Mouse (Mus musculus) neural tube, embryonic 15.5 days (tissue): ENCODE data around the gene Gcfc2. TPM values are rescaled to one million over a fixed set of nuclear protein-coding genes. Genes with fewer than 3 reads are reported as not detected.

ENCODE experiments used
- ATAC-seq: fragments of 200-750 bp; cut with Nextera tagmentation; 2 replicates; pipeline ENCODE4 v1.8.0; 2017; ENCODE audit warnings: mild to moderate bottlenecking, moderate TSS enrichment, moderate library complexity; ENCODE audit not compliant: low FRiP score
- H3K27ac ChIP-seq: fragments of 300-500 bp; sonication (generic); replicated peaks from 2 replicates; pipeline ENCODE4 v1.5.1; 2015; ENCODE audit warnings: mild to moderate bottlenecking, inconsistent platforms
- H3K27me3 ChIP-seq: fragments of 300-500 bp; sonication (generic); replicated peaks from 2 replicates; pipeline ENCODE4 v1.6.1; 2015; ENCODE audit warnings: inconsistent platforms
- H3K36me3 ChIP-seq: fragments of 300-500 bp; sonication (generic); 2 replicates; pipeline ENCODE4 v1.6.1; 2015; ENCODE audit warnings: inconsistent platforms
- H3K4me1 ChIP-seq: fragments of 300-500 bp; sonication (generic); 2 replicates; pipeline ENCODE4 v1.6.1; 2015; ENCODE audit warnings: inconsistent platforms
- H3K4me2 ChIP-seq: fragments of 300-500 bp; sonication (generic); 2 replicates; pipeline ENCODE4 v1.6.1; 2015; ENCODE audit warnings: inconsistent platforms, mild to moderate bottlenecking, moderate library complexity
- H3K4me3 ChIP-seq: fragments of 300-500 bp; sonication (generic); replicated peaks from 2 replicates; pipeline ENCODE4 v1.5.1; 2015; ENCODE audit warnings: mild to moderate bottlenecking, inconsistent platforms
- H3K9ac ChIP-seq: fragments of 300-500 bp; sonication (generic); replicated peaks from 2 replicates; pipeline ENCODE4 v1.6.1; 2015; ENCODE audit warnings: mild to moderate bottlenecking, inconsistent platforms
- H3K9me3 ChIP-seq: fragments of 300-500 bp; sonication (generic); replicated peaks from 2 replicates; pipeline ENCODE4 v1.6.1; 2016; ENCODE audit warnings: inconsistent platforms
- WGBS: fragments of 180-500 bp; shearing (Covaris S2); methylation state at CpG from one replicate; pipeline ENCODE4 v1.1.7; 2015; ENCODE audit warnings: mixed read lengths; 5-methylcytosine and 5-hydroxymethylcytosine counted together
- microRNA counts: library from miRNA; unstranded; fragments of <30 nt; microRNA quantifications from one replicate; lab custom pipeline; 2016
- microRNA-seq: library from miRNA; unstranded; fragments of <30 nt; microRNA quantifications from one replicate; pipeline ENCODE4, GENCODE M21; 2017
- polyA plus RNA-seq: library from polyadenylated mRNA; unstranded; fragments of >200 nt; fragmentation: Nextera tagmentation; extraction: Ambion mirVana; gene quantifications from 2 replicates; pipeline ENCODE4 v1.2.1, GENCODE M21; 2015

Gcfc2 gene
- polyA plus RNA-seq, 1 experiment from 2014 or later, result 7.2 TPM

DNA sequence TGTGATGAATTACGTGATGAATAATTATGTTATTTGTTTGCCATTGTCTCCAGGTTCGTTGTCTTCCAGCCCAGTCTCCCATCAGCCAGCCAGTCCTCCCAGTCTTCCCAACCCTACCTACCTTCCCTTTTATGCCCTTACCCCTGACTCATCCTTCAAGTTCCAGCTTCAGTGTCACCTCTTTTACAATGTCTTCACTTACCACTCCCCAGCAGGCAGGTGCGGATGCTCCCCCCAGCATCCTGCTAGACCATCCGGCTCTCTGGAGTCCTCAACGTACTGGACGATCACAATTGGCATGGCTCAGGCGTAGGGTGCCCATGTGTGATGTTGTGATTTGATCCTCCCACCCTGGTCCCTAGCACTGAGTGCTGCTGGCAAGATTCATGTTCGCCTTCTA, 62.7 kb downstream of the Gcfc2 start:
- no peak for ATAC-seq
- Histone ChIP-seq H3K36me3 (no peaks in the 10 kb centered on the region), H3K4me2 (no peak overlapping the region), H3K27ac (no peak overlapping the region), H3K4me3 (no peak overlapping the region), H3K9ac (no peak overlapping the region), H3K9me3 (no peaks in the 10 kb centered on the region), H3K27me3 (no peaks in the 10 kb centered on the region), H3K4me1 (peaks cover 11% of the 10 kb centered on the region; the same call in 1 of the 2 replicates)
- 96% methylated on average over 8 of the region's 8 CpGs for WGBS

DNA sequence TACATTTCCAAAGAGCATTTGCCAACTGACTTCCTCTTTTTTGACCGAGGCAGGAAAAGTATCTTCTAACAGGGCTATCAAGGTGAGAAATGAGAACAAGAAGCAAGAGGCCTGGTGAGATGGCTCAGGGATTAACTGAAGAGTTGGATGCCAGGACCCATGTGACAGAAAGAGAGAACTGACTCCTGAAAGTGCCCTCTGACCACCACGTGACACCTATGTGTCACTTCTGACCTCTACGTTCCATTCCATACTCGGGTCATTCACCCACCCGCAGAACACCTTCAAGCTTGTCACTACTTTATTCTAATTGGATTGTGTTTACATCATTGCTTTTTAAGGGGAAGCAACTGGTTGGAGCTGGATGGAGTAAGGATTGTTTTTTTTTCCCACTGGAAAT, 63.1 kb downstream of the Gcfc2 start:
- H3K4me3 ChIP-seq, result no peak overlapping the region
- H3K9me3 ChIP-seq, result no peaks in the 10 kb centered on the region
- H3K36me3 ChIP-seq, result no peaks in the 10 kb centered on the region
- no peak overlapping the region for H3K9ac ChIP-seq
- ATAC-seq, result no peak
- no peak overlapping the region for H3K27ac ChIP-seq
- no peaks in the 10 kb centered on the region for H3K27me3 ChIP-seq
- H3K4me1 ChIP-seq, result peaks cover 11% of the 10 kb centered on the region; the same call in 1 of the 2 replicates
- WGBS, result 65% methylated on average over 5 of the region's 5 CpGs
- no peak overlapping the region for H3K4me2 ChIP-seq

DNA sequence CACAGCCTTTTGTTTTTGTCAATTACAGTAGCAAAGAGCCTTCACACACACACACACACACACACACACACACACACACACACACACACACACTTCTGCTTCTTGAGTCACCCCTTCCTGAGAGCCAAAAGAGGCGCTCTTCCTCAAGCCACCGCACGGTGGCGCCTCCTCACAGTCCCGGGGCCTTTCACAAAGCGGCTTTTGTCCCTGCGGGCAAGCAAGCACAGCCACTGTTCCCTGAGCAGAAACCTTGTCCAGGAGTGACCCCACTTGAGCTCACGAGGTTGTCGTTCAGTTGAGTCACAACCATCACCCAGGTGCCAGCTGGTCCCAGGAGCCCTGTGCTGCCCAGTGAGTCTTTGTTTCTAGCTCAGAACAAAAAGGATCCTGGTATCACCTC, 63.5 kb downstream of the Gcfc2 start:
- WGBS, result 1% methylated on average over 9 of the region's 9 CpGs
- H3K27me3 ChIP-seq, result no peaks in the 10 kb centered on the region

DNA sequence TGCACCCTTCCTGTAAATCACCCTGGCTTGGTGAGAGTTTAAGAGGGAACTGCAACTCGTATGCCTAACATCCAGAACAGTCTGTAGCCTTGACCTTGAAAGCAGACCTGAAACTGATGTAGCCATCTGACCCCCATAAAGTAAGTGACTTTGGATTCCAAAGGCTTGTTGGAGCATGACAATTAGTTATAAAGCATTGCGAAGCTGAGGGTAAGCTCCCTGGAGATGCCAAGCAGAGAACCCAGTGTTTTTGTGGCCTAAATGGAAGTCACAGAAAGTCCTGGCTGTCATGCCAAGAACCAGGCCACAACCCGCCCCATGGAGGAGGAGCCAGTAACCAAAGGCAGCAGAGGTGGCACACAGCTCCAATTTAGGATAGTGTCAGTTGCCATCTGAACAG, 64.1 kb downstream of the Gcfc2 start:
- H3K4me2 ChIP-seq, result no peak overlapping the region

More for the DNA sequence above, 63.5 kb downstream of the Gcfc2 start:
- Histone ChIP-seq H3K4me3 (no peak overlapping the region), H3K4me2 (no peak overlapping the region), H3K9me3 (no peaks in the 10 kb centered on the region), H3K4me1 (peaks cover 11% of the 10 kb centered on the region; the same call in 1 of the 2 replicates), H3K27ac (no peak overlapping the region), H3K9ac (no peak overlapping the region), H3K36me3 (no peaks in the 10 kb centered on the region)
- peak; percentile 63 for ATAC-seq

DNA sequence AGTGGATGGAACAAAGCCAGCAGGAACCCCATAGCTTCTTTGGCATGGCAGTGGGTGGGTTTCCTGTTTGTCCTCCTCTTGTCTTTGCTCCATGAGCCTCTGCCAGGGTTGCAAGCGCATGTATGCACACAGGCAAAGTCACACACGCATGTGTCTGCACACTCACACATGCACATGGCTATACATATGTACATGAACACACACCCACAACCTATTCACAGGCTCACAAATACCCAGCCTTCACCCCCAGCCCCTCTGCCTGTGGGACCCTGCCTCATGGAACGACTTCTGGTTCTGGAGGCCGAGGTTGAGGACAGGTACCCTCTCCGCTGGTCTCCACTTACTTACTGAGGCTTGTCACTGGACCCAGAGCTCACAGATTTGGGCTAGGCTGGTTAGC, 64.9 kb downstream of the Gcfc2 start:
- WGBS, result 94% methylated on average over 5 of the region's 5 CpGs

More for the DNA sequence above, 64.1 kb downstream of the Gcfc2 start:
- peaks cover 11% of the 10 kb centered on the region; the same call in 1 of the 2 replicates for H3K4me1 ChIP-seq
- no peak overlapping the region for H3K9ac ChIP-seq
- H3K27ac ChIP-seq, result no peak overlapping the region
- H3K9me3 ChIP-seq, result no peaks in the 10 kb centered on the region
- WGBS, result 50% methylated on average over 3 of the region's 3 CpGs
- no peaks in the 10 kb centered on the region for H3K36me3 ChIP-seq
- ATAC-seq, result peak; percentile 3; the same call in 1 of the 2 replicates
- no peak overlapping the region for H3K4me3 ChIP-seq
- H3K27me3 ChIP-seq, result no peaks in the 10 kb centered on the region

DNA sequence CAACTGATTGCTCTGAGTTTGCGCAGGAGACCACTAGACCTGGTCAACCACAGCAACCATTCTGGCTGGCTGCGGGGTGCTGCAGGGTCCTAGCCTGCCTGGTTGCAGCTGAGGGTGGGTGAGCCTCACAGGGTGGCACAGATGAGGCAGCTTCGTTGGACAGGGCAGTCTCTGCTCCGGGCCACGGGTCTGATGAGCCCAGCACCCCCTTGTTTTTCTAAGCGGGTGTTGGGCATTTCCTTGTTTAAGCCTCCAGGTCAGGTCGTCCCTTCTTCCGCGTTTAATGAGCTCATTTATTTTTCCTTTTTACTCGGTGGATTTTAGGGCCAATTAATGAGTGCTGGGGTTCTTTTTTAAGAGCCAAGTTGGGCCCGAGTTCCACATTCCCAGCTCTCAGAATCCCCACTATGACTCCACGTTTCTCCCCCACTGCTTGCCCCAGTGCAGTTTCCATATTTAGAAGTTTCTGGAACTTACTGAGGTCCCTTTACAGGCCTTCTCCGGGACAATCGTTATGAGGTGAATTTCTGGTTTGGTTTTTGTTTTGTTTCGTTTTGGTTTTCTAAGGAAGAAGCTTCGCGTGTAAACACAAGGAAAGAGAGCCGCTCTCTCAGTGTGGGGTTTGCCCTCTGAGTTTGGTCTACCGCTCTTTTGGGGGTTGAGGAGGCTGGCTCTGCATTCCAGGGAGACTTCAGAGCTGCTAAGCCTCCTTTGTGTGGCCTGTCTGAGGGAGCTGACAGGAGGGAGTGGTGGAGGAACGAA, 66.8 kb downstream of the Gcfc2 start:
- WGBS, result 50% methylated on average over 20 of the region's 20 CpGs
- H3K27ac ChIP-seq, result no peak overlapping the region

More for the DNA sequence above, 64.9 kb downstream of the Gcfc2 start:
- Histone ChIP-seq H3K4me1 (peaks cover 11% of the 10 kb centered on the region; the same call in 1 of the 2 replicates), H3K9ac (no peak overlapping the region), H3K4me2 (no peak overlapping the region), H3K27me3 (no peaks in the 10 kb centered on the region), H3K4me3 (no peak overlapping the region), H3K36me3 (no peaks in the 10 kb centered on the region), H3K27ac (no peak overlapping the region), H3K9me3 (no peaks in the 10 kb centered on the region)
- ATAC-seq, result no peak

More for the DNA sequence above, 66.8 kb downstream of the Gcfc2 start:
- no peaks in the 10 kb centered on the region for H3K27me3 ChIP-seq
- no peaks in the 10 kb centered on the region for H3K36me3 ChIP-seq
- H3K9me3 ChIP-seq, result no peaks in the 10 kb centered on the region
- no peak overlapping the region for H3K4me3 ChIP-seq
- H3K9ac ChIP-seq, result no peak overlapping the region
- no peak overlapping the region for H3K4me2 ChIP-seq
- no peak for ATAC-seq
- peaks cover 11% of the 10 kb centered on the region; the same call in 1 of the 2 replicates for H3K4me1 ChIP-seq

MicroRNA genes within 50 kb of the gene (microRNA counts, 519-probe panel; counts per million panel counts)
- 2,103 counts per million, percentile 47 among the panel's probes with 10 or more counts for microRNA mmu-miR-468 (lab: Ali Mortazavi, UCI)

Small RNA genes lying within 50 kb of the gene (microRNA-seq; reads per million reads assigned to microRNA genes)
- gene Mir468 (not detected), gene Mir7232 (not detected)

Other genes starting within 250 kb of the Gcfc2 start
- gene Mrpl19, start 42.3 kb downstream of the Gcfc2 start, polyA plus RNA-seq, result 40.6 and 46.5 TPM in 2 replicates
- 0.79 and 3.4 TPM in 2 replicates for gene Eva1a, start 117.4 kb downstream of the Gcfc2 start, polyA plus RNA-seq